Mouse (Mus musculus): ENCODE data around the gene Rnf111.

DNA sequence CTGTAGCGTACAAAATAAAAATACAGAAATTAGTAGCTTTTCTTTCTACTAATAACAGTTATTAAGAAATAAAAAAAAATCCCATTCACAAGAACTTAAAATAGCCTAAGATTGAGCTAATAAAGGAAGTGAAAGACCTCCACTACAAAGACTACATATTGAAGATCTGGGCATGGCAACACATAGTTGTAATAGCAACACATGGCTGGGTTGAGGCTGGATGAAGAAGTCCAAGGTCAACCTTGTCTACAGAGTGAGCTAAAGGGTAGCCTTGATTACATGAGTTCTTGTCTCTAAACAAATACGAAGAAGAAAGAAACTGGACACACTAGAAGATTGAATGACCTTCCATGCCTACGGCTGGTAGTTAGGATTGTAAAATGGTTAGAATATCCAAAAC, 20.3 kb upstream of the Rnf111 start:
- TF ChIP-seq ELF1 (IDR thresholded peaks at IDR 0.05; ENCODE audit: low read depth, low read length) (no peak), CTCF (conservative IDR thresholded peaks at IDR 0.05 in 1 of 2, IDR thresholded peaks at IDR 0.05 in 1 of 2; ENCODE audit: low read depth in 2 of 2, low read length in 2 of 2) (no peak), JUN (IDR thresholded peaks at IDR 0.05; ENCODE audit: insufficient read depth, low read depth, low read length) (no peak), KAT2A (IDR thresholded peaks at IDR 0.05; ENCODE audit: insufficient replicate concordance, low read length) (no peak), POLR2A (IDR thresholded peaks at IDR 0.05; ENCODE audit: low read depth, low read length) (no peak), ZC3H11A (IDR thresholded peaks at IDR 0.05; ENCODE audit: low read depth, low read length) (no peak), TCF12 (IDR thresholded peaks at IDR 0.05; ENCODE audit: low read depth, low read length) (no peak)
